Mouse (Mus musculus) spleen, adult 10 weeks (tissue): ENCODE results near the gene Usp30. TPM values are rescaled to one million over a fixed set of nuclear protein-coding genes. Genes with fewer than 3 reads are reported as not detected.

Experiments
- polyA plus RNA-seq: library from polyadenylated mRNA; stranded (reverse); fragments of 350-450 nt; fragmentation: Illumina TruSeq; extraction: RNeasy Lipid Tissue Mini Kit (QIAGEN cat#74804); gene quantifications from one replicate; pipeline ENCODE4 v1.2.3, GENCODE M21; 2015; ENCODE audit warnings: low replicate concordance; ENCODE audit not compliant: insufficient read depth

Gene Usp30
- 7.0 TPM for polyA plus RNA-seq

DNA sequence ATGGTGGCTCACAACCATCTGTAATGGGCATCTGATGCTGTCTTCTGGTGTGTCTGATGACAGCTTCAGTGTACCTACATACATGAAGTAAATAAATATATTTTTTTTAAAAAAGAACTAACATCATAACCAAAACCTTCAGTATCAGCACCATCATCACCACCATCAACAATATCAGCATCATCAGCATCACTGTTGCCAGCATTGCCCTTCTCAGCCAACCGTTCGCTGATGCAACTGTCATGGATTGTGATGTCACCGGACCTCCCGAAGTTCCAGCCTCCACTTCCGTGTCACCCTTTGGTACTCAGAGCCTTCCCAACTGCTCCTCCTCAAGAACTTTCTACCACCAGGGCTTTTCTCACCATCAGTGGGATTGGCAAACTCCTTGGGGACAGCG lies at the start of gene Usp30:
Usp30 (plus strand) TSS at position 301 of the 400 bp plus-strand sequence.

DNA sequence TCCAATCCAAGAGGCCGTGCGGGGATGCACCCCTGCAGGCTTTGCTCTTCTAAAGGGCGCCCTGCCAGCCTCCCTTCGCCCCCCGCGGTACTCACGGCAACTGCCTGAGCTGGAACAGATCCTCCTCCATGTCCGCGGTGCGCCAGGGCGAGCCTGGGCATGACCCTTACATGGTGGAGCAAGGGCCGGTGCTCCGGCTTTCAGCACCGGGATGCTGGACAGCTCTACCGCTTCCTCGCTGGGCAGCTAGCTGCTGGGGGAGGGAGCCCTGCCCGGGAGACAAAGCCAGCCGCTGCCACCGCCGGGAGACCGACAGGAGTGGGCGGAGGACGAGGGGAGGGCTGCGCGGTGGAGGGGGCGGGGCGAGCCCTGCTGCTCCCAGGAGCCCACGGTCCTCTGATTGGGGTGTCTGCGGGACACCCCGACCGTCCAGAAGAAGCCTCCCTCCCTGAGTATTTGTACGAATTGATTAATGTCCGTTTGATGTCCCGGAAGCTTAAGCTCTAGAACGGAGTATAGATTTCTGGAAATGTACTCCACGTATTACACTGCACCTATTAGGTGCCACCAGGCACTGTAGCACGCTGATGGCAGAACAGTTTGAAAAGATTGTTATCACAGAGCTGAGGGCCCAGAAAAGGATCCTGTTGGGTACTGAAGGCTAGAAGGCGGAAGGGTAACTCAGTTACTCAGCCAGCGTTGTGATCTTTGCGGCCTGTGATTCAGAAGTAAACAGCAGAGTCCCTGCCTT lies 26.0 kb downstream of the Usp30 start, which contains the start of gene Svop:
Svop (minus strand) TSS at position 514 of the 751 bp plus-strand sequence.

DNA sequence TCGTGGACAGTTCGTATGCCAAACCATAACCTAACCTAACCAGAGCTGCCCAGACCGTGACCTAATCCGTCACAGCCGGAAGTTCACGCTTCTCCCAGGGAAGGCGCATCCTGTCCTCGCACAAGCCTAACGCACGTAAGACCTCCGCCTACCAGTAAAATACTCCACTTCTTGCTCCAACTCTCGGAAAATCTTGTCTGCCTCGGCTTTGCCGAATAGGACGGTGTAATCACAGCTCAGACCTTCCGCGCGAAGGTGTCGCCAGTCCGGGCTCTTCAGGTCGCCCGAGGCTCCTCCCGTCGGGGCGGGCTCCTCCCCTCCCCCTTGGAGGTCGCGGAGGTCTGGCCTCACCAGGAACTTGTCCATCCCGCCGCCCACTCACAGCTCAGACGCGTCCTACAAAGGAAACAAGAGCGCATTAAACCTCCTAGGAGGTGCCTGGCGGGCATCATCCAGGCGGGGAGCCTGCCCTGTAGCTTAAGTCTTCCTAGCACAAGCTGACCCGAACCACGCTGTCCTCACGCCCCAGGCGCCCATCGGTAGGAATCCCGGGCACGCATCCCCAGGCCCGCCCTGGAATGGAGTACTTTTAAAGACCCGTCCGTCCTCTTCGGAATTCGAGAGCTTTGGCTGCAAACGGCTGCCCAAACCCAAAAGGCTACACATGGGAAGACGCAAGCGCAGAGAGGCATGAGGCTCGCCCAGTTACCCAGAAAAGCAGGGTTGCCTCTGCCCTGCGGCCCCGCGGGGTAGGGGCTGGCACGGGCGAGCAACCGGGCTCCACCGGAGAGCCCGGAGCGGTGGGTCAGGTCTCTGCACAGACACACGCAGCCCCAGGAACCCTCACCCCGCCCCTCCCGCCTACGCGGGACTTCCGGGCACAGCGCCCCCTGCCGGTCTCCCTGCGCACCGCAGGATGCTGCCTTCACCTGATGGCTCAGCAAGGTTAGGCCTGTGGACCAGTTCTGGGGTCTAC lies 62.4 kb downstream of the Usp30 start, which contains the start of gene Alkbh2:
Alkbh2 (minus strand) TSS at position 845 of the 976 bp plus-strand sequence.

DNA sequence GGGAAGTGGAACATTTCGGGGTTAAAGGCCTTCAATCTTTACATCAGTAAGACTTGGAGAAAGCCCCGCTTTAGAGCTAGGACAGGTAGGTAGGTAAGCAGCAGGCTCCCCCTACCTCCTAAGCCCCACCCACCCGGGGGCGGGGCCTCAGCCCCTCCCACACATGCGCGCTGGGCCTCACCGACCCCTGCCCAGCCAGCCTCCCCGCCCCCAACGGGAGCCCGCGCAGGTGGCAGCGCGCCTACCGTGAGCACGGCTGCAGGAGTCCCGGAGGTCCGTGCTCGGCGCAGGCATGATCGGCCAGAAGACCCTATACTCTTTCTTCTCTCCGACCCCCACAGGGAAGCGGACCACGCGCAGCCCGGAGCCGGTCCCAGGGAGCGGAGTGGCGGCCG lies 64.9 kb downstream of the Usp30 start, which contains the start of gene Ung:
Ung (plus strand) TSS at position 176 of the 395 bp plus-strand sequence.

DNA sequence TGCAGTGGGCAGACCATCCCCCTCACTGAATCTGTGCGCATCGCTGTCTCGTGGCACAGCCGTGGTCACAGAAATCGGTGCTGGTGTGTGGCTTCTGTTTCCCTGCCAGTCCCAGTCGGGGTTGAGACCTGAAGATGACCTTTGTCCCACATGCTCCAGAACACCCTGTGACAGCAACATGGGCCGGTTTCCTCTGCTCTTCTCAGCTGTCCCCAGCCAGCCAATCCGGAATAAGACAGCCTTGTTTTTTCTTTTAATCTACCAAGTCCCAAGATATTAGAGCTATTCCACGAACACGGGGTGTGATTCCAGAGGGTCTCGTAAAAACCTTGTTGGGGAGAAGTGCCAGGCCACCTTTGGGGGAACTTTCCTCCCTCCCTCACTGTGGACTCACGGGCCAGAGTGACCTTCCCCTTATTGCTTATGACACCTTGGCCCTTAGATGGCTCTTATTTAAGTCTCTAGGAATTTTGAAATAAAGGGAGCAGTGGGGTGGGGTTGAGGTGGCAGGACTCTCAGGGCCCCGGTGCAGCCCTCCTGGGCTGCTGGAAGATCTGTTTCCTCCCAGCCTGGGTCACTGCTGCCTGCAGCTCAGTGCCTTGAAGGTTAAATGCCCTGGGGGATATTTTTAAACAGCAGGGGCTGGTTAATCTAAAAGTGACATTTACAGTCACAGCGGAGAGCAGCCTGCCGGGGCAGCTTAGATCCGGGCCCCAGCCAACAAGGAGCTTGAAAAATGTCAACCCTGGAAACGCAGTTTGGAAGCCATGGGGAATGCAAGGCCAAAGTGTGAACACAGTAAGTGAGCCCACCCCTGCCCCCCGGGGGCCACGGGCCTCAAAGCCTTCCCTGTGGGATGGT lies 81.0 kb downstream of the Usp30 start, which contains the start of gene Acacb:
Acacb (plus strand) TSS at position 508 of the 861 bp plus-strand sequence.

Other genes starting within 250 kb of the Usp30 start
- 85.0 TPM for gene Selplg, start 232.8 kb upstream of the Usp30 start, polyA plus RNA-seq
- 48.3 TPM for gene Coro1c, start 156.7 kb upstream of the Usp30 start, polyA plus RNA-seq
- gene Ssh1, start 71.6 kb upstream of the Usp30 start, polyA plus RNA-seq = 13.2 TPM
- 0.33 TPM for gene Dao, start 61.8 kb upstream of the Usp30 start, polyA plus RNA-seq
- gene Svop, start 26.1 kb downstream of the Usp30 start, polyA plus RNA-seq = not detected
- 2.9 TPM for gene Alkbh2, start 62.8 kb downstream of the Usp30 start, polyA plus RNA-seq
- gene Ung, start 64.9 kb downstream of the Usp30 start, polyA plus RNA-seq = 5.9 TPM
- 2.5 TPM for gene Acacb, start 81.1 kb downstream of the Usp30 start, polyA plus RNA-seq
- gene Foxn4, start 208.3 kb downstream of the Usp30 start, polyA plus RNA-seq = not detected
- gene Myo1h, start 223.7 kb downstream of the Usp30 start, polyA plus RNA-seq = 3.8 TPM